Mouse (Mus musculus) cerebellum, adult 2 months (tissue): ENCODE results near the gene Sft2d1. TPM values are rescaled to one million over a fixed set of nuclear protein-coding genes. Genes with fewer than 3 reads are reported as not detected.

Source experiments
- DNase-seq, 2 experiments: peaks; one replicate each; pipeline ENCODE4 v3.0.0; 2021
- H3K27ac ChIP-seq: fragments of 200-500 bp; 2 replicates; pipeline ENCODE4 v1.5.1; 2012; ENCODE audit warnings: low read length, control low read depth, inconsistent platforms; ENCODE audit not compliant: insufficient read depth
- H3K27me3 ChIP-seq: fragments of 200-500 bp; 2 replicates; pipeline ENCODE4 v1.6.1; 2012; ENCODE audit warnings: inconsistent platforms, mild to moderate bottlenecking, low read length, moderate library complexity; ENCODE audit not compliant: control insufficient read depth, insufficient read depth
- H3K4me1 ChIP-seq: fragments of 200-500 bp; 2 replicates; pipeline ENCODE4 v1.6.1; 2011; ENCODE audit warnings: low read length; ENCODE audit not compliant: control insufficient read depth, insufficient read depth
- H3K4me3 ChIP-seq: fragments of 200-500 bp; replicated peaks from 2 replicates; pipeline ENCODE3; 2011; ENCODE audit warnings: mild to moderate bottlenecking, low read depth, low read length, control low read depth; ENCODE audit not compliant: insufficient read depth
- CTCF ChIP-seq: fragments of 200-500 bp; IDR thresholded peaks from 2 replicates; pipeline ENCODE4 v1.5.1; 2011; ENCODE audit warnings: low read depth, mild to moderate bottlenecking, control low read depth, low read length, moderate library complexity, borderline replicate concordance; ENCODE audit not compliant: insufficient read depth
- POLR2A ChIP-seq: fragments of 200-500 bp; IDR thresholded peaks from 2 replicates; pipeline ENCODE4 v1.6.1; 2011; ENCODE audit warnings: low read length, control low read depth, borderline replicate concordance; ENCODE audit not compliant: insufficient read depth
- WGBS: fragments of 180-500 bp; shearing (Covaris S2); methylation state at CpG from one replicate; pipeline ENCODE4 v1.1.7; 2018; 5-methylcytosine and 5-hydroxymethylcytosine counted together
- polyA plus RNA-seq: library from polyadenylated mRNA; depleted of rRNA; stranded (reverse); fragments of >200 nt; gene quantifications from 2 replicates; pipeline ENCODE4 v1.2.3, GENCODE M21; 2012

The Sft2d1 gene
- polyA plus RNA-seq, 1 experiment, result 118 TPM

- peak; percentile 50 to 65 for DNase-seq
- H3K27ac ChIP-seq, result peak overlapping the region; percentile 3; the same call in 1 of the 2 replicates
- WGBS, result under 1% methylated on average over 77 of the region's 92 CpGs
- TF ChIP-seq CTCF (no peak), POLR2A (no peak)
- peak overlapping the region; percentile 67 for H3K4me3 ChIP-seq
- 0 out of 2 replicates have a peak, but pooled peaks cover 3% of the 10 kb centered on the region for H3K4me1 ChIP-seq
- no peaks in the 10 kb centered on the region for H3K27me3 ChIP-seq
These were observed 29.8 kb downstream of the Sft2d1 start for GRCm38 (mm10) chr17:8340407-8341359.

DNA sequence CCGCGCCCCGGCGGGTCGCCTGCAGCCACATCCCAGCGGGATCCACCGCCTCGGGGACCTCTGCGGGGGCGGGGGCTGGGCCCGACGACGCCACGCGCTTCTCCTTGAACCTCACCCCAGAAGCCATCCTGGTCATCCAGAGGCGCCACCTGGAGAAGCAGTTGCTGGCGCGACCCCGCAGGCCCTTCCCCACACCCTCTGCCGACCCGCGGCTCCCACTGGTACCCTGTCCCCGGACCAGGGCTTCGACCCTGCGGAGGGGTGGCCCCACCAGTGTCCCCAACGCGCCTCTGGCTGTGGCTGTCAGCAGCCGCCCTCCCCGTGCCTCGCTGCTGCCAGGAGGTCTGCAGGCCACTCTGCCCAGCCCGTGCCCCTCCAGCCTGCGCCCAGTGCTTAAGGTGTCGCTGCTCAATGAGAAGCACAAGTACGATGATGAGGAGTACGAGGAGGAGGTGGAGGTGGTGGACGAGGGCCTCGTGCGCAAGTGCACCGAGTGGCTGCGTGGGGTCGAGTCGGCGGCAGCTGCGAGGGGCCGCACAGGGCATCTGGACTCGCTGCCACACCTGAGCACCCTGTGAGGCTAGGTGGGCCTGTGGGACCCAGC is 30.6 kb downstream of the Sft2d1 start:
- Histone ChIP-seq H3K4me3 (peak overlapping the region; percentile 67), H3K4me1 (0 out of 2 replicates have a peak, but pooled peaks cover 3% of the 10 kb centered on the region), H3K27ac (peak overlapping the region; percentile 3; the same call in 1 of the 2 replicates), H3K27me3 (no peaks in the 10 kb centered on the region)
- TF ChIP-seq CTCF, result no peak
- WGBS, result 13% methylated on average over 46 of the region's 46 CpGs
- peak; percentile 14 to 48 for DNase-seq

GRCm38 (mm10) chr17:8342706-8343105 is 31.8 kb downstream of the Sft2d1 start:
- H3K27ac ChIP-seq, result no peak overlapping the region
- no peaks in the 10 kb centered on the region for H3K27me3 ChIP-seq
- no peak overlapping the region for H3K4me3 ChIP-seq
- 0 out of 2 replicates have a peak, but pooled peaks cover 3% of the 10 kb centered on the region for H3K4me1 ChIP-seq
- TF ChIP-seq CTCF, result no peak
- TF ChIP-seq POLR2A, result no peak
- WGBS, result 74% methylated on average over 5 of the region's 5 CpGs
- DNase-seq, result no peak

DNA sequence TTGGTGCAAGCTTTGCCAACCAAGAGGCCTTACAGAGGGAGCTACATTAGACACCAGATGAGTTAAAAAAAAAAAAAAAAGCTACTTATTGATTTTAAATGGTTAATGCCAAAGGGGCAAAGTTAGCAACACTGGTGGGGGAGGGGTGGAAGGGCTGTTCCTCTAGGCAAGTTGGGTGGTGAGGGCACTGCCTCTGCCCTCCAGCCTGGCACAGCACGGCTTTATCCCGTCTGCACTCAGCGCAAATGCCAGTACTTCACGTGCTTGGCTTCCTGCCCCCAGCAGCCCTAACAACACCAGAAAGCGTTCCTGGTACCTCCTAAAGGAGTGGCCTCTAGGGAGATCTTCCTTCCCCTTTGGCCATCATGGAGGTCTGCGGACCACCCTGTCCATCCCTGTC is 32.5 kb downstream of the Sft2d1 start:
- H3K4me1 ChIP-seq, result 0 out of 2 replicates have a peak, but pooled peaks cover 3% of the 10 kb centered on the region
- TF ChIP-seq POLR2A, result no peak
- no peak for TF ChIP-seq CTCF
- H3K27ac ChIP-seq, result no peak overlapping the region; the same call in 1 of the 2 replicates
- no peaks in the 10 kb centered on the region for H3K27me3 ChIP-seq
- H3K4me3 ChIP-seq, result no peak overlapping the region
- WGBS, result 46% methylated on average over 6 of the region's 6 CpGs
- DNase-seq, result peak in 1 of 2 experiments; percentile 15

- no peak overlapping the region for H3K4me3 ChIP-seq
- H3K27ac ChIP-seq, result no peak overlapping the region
- H3K4me1 ChIP-seq, result no peaks in the 10 kb centered on the region
- 27% methylated on average over 5 of the region's 5 CpGs for WGBS
- TF ChIP-seq CTCF (no peak), POLR2A (no peak)
- no peak for DNase-seq
- no peaks in the 10 kb centered on the region for H3K27me3 ChIP-seq
These were observed 36.9 kb downstream of the Sft2d1 start for GRCm38 (mm10) chr17:8347765-8348285.

DNA sequence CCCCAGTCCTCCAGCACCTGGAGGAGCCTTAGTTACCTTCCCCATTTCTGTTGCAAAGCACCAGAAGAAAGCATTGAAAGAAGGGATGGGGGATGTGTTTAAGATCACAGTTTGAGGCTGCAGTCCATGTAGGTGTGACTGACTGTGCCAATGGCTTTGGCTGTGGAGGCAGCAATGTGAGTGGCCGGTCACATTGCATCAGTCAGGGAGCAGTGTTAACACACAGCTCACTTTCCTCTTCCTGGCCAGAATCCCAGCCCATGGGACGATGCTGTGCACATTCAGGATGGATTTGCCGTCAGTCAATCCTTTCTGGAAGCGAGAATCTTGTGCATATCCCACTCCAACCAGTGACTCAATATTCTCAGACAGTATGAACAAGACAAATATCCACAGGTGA is 38.0 kb downstream of the Sft2d1 start:
- Histone ChIP-seq H3K27me3 (no peaks in the 10 kb centered on the region), H3K4me3 (no peak overlapping the region), H3K27ac (no peak overlapping the region), H3K4me1 (no peaks in the 10 kb centered on the region)
- DNase-seq, result no peak
- whole genome bisulfite sequencing, result 58% methylated on average over 4 of the region's 4 CpGs
- TF ChIP-seq POLR2A, result no peak
- no peak for TF ChIP-seq CTCF

DNA sequence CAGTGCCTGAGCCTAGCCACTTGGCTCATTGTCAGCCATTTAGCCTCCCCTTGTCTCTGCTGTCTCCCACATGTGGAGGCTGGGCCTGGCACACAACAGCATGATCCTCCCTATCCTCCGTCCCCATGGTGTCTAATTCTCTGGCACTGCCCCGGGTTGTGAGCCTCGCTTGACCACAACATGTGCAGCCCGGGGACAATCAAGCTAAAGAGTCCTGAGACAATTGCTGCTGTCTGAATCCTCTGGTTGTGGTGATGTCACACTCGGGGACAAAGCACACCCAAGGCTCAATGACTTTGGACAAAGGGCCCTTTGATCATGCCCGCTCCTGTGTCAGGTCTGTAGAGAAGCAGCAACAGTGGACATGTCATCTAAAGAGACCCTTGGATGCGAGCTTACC is 40.2 kb downstream of the Sft2d1 start:
- WGBS, result 22% methylated on average over 7 of the region's 7 CpGs
- Histone ChIP-seq H3K27ac (peak overlapping the region; percentile 38; the same call in 1 of the 2 replicates), H3K4me1 (no peaks in the 10 kb centered on the region), H3K27me3 (no peaks in the 10 kb centered on the region), H3K4me3 (no peak overlapping the region)
- peak in 1 of 2 experiments; percentile 39 for DNase-seq
- no peak for TF ChIP-seq POLR2A
- no peak for TF ChIP-seq CTCF

- DNase-seq, result no peak
- Histone ChIP-seq H3K27ac (no peak within 1 kb of the TSS), H3K4me1 (no peaks in the 10 kb centered on the region), H3K27me3 (no peaks in the 10 kb centered on the region), H3K4me3 (no peak within 1 kb of the TSS)
- WGBS, result 83% methylated on average over 6 of the region's 6 CpGs
- TF ChIP-seq CTCF, result no peak
- TF ChIP-seq POLR2A, result no peak
These were observed 44.8 kb downstream of the Sft2d1 start, which contains the start of gene T2 for GRCm38 (mm10) chr17:8355692-8356091. Gene T2, plus strand, starts transcription at chr17:8355992.
